Mouse (Mus musculus) gastrocnemius, postnatal 4 days (tissue): ENCODE results near the gene Bcat2. TPM values are rescaled to one million over a fixed set of nuclear protein-coding genes. Genes with fewer than 3 reads are reported as not detected.

Source experiments
- DNase-seq, 2 experiments: peaks; one replicate each; pipeline ENCODE4 v3.0.0; 2021 to 2022; ENCODE audit warnings: low spot score in 2 of 2, mixed read lengths in 2 of 2
- total RNA-seq, 2 experiments: library from RNA; stranded (reverse); gene quantifications; 2 replicates each; pipeline ENCODE4 v1.2.3; 2021

Gene Bcat2
- total RNA-seq, 2 experiments from 2014 or later = 32.2 to 36.3 TPM

DNA sequence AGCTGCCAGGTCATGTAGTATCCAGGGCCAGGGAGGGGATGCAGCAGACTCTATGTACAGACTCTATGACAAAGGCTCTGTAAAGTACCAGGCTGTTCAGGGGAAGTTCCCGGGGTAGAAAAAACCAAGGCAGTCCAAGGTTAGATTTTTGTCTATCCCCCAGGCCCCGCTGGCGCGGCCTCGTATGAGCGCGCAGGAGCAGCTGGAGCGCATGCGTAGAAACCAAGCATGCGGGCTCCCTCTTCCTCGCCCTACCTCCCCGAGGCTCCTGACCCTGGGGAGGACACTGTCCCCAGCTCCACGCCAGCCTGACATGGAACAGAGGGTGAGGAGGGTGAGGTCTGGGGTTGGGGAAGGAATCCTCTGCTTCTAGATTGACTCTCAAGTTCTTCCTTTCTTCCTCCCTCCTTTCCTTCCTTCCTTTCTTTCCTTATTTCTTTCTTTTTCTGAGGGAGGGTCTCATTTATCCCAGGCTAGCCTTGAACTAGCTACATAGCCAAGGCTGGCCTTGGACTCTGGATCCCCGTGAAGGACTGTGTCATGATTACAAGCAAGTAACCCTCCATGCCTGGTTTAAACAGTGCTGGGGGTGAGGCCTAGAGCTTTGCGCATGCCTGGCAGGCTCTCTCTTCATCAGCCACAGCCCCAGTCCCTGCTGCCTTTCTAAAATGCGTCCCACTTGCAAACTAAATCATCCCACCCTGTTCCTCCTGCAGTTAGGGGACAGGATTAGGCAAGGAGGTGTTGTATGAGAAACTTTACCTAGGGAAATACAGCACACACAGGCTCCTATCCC lies 20.1 kb upstream of the Bcat2 start:
- DNase-seq = no peak

DNA sequence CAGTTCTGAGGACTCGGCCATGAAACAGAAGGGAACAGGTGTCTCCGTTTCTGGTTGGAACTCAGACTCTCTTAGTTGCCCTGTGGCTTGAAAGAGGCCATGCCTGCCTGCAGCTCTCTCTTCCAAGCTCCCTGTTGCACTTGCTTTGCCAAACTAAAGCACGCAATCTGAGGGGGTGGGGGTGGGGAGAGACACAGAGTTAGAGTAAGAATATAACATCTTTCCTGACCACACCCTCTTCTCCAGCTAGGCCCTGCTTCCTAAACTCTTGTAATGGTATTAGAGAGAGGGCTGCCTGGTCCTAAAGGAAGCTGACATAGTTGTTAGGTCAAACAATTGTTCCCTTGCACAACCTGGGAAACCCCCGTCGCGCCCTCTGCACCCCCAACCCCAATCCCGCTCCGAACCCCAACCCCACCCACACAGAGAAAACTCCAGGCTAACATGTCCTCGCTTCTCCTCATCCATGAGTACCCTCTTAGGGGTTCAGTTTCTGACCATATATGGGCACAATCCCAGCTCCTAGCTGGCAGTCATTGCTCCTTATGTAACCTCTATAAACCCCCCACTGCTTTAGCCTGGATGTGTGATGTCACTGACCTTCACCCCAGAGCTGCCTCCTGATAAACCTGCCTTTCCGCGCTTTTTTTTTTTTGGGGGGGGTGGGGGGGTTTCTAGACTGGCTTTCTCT lies 19.0 kb upstream of the Bcat2 start:
- DNase-seq = no peak

DNA sequence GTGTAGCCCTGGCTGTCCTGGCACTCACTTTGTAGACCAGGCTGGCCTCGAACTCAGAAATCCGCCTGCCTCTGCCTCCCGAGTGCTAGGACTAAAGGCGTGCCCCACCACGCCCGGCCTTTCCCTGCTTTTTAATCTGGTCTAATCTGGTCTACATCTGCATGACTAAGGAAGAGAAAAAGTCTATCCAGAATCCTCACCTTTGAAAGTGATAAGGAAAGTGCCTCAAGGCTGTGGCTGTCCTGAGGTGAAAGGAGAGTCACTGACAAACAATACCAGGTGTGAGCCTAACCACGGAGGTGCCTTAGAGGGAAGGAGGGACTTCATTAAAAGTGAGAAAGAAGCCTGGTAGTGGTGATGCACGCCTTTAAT lies 18.5 kb upstream of the Bcat2 start:
- no peak for DNase-seq

GRCm38 (mm10) chr7:45553519-45553918 lies 16.4 kb upstream of the Bcat2 start:
- no peak for DNase-seq

DNA sequence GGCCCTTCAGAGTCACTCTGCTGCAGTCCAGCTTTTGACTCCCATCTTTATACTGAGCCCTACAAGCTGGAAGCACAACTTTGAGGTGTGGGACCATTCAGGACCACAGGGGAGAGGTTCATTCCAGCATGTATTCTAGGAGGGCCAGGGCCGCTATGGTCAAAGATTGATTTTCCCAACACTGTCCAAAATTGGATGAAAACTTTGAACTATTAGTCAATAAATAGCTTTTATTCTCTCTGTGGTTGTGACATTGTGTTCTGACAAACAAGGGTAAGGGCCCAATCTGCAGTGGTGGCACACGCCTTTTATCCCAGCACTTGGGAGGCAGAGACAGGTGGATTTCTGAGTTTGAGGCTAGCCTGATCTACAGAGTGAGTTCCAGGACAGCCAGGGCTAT lies 16.0 kb upstream of the Bcat2 start:
- DNase-seq = no peak

GRCm38 (mm10) chr7:45554744-45555143 lies 15.2 kb upstream of the Bcat2 start, which contains the start of gene Hsd17b14:
Gene Hsd17b14, plus strand, starts transcription at chr7:45554893.
- no peak for DNase-seq

GRCm38 (mm10) chr7:45555787-45556186 lies 14.2 kb upstream of the Bcat2 start:
- DNase-seq = peak; percentile 57 to 73

DNA sequence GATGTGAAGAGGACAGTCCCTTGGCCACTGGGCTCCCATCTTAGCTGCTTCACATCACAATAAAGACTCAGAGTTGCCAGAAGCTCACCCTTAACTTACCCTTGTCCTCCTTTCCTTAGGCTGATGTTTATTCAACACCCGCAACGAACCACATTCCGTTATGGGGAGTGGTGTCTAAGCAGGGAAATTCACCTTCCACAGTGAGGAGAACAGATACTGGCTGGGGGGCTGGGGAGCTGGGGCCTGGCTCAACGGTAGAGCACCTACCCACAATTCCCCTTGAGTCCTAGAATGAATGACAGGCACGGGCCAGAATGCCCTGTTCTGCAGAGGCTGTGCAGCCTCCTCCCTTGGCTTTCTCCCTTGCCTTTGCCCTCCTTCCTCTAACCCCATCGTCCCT lies 11.0 kb upstream of the Bcat2 start:
- no peak for DNase-seq

GRCm38 (mm10) chr7:45560241-45560640 lies 9.7 kb upstream of the Bcat2 start:
- no peak for DNase-seq

DNA sequence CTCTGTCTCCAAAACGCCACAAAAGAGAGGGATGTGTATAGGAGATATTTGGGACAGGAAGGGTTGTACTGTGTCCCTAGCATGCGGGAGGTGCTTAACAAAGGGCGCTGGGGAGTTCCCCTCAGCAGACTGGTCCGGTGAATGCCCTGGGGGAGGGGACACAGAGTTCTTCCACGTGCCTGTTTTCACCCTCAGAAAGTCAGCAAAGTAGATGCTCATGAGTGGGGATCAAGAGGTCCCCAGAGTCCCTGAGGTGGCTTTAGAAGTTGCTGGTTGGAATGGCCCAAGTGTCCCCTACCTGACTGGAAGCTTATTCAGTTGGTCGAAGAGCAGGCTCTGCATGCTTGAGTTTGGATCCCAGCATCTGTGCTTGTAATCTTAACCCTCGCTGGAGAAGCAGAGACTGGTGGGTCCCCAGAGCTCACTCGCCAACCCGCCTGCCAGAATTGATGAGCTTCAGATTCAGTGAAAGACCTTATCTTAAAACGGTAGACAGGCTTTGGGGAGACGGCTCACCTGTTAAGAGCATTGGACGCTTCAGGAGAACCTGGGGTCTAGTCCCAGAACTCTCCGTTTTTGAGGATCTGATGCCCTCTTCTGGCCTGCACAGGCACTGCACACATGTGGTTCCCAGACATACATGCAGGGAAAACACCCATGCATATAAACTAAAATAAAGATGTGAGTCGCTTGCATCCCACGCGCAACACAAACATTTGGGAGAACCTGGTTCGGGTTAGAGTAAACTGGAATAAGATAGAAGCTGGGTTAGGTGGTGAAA lies 8.9 kb upstream of the Bcat2 start:
- peak; percentile 48 to 68 for DNase-seq

- no peak for DNase-seq
Measured at GRCm38 (mm10) chr7:45561624-45562520, 8.1 kb upstream of the Bcat2 start.

DNA sequence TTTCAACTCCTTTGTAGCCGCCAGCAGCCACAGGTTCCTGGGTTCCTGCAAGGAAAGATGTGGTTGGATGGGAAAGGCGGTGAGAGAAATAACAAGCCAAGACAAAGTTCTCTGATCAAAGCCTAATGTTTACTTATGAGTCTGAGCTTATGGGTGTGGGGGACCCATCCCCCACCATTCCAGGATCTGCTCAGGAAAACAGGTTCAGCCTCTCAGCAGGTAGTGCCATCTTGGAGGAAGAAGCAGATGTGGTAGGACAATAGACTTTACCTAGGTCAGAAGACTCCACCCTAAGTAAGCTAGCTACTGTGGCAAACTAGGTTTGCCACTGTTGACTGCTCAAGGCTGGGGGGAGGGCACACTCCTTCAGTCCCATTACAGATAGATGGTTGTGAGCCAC lies 5.1 kb upstream of the Bcat2 start:
- no peak for DNase-seq

GRCm38 (mm10) chr7:45565446-45565845 lies 4.5 kb upstream of the Bcat2 start:
- DNase-seq = no peak

DNA sequence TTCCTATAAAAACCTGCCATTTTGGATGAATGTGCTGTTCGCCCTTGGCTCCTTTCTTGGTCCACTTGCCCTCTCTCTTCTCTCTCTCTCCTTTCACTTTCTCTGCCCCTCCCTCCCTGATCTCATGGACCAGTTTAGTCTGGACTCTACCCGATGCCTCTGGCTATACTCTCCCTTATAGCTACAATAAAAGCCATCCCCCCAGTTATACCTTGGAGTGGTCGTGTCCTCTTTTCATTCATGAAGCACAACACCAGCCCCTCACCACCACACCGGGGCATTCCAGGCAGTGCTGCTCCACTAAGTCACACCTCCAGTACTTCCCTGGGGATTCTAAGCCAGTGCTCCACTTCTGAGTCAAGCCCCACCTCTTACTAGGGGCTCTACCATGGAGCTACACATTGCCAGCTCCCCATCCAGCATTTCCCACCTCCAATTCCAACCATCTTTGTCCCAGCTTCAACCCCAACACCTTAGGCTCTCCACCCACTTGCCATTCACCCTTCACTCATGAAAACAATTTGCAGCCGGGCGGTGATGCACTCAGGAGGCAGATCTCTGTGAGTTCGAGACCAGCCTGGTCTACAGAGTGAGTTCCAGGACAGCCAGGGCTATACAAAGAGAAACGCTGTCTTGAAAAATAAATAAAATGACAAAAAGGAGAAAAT lies 2.7 kb upstream of the Bcat2 start:
- DNase-seq = no peak

DNA sequence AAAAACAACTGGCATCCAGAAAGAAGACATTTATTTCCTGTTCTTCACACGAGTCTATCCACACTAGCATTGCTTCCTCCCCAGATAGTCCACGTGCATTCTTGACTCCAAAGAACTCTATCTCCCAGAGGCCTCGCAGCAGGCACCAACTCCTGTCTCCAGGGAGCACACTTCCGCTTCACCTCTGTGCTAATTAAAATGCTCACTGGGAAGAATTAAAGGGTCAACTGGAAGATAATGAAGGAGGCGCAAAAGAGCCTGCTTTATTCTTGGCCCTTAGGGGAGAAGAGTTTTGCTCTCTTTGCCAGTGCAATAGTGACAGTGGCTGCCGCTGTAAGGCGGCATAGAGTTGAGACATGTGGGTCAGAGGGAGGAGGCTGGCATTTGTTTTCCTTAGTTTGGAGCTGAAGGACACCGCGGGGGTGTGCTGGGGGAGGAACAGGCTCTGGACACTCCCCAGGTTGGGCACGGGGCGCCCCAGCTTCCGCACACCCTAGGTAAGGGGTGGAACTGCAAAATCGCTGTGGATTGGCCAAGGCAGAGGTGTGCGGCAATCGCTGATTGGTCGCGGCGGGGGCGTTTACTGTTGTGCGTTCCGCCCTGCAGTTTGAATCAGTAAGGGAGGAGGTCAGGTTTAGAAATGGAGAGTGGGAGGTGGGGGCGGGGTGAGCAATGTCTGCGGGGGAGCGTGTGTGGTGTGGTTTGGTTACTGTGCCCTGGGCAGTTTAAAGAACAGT lies 2.0 kb upstream of the Bcat2 start:
- peak; percentile 65 to 85 for DNase-seq

- DNase-seq = no peak
Measured at GRCm38 (mm10) chr7:45568601-45569473, 1.1 kb upstream of the Bcat2 start.

- no peak for DNase-seq
Measured at GRCm38 (mm10) chr7:45571966-45572365, 2.0 kb downstream of the Bcat2 start.

DNA sequence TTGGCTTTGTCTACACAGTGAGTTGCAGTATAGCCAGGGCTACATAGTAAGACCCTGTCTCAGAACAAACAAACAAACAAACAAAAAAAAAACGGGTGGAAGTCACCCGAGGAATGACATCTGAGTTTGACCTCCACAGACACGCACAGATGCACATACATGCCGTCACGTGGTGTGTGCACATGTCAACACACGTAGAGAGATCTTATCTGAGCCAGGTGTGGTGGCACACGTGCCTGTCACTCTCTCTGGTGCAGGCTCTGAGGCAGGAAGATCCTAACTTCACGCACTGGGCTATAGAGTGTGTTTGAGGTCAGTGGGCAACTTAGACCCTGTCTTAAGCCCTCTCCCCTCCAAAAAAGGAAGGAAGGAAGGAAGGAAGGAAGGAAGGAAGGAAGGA lies 4.0 kb downstream of the Bcat2 start:
- DNase-seq = no peak
